In the genomic region with DNA sequence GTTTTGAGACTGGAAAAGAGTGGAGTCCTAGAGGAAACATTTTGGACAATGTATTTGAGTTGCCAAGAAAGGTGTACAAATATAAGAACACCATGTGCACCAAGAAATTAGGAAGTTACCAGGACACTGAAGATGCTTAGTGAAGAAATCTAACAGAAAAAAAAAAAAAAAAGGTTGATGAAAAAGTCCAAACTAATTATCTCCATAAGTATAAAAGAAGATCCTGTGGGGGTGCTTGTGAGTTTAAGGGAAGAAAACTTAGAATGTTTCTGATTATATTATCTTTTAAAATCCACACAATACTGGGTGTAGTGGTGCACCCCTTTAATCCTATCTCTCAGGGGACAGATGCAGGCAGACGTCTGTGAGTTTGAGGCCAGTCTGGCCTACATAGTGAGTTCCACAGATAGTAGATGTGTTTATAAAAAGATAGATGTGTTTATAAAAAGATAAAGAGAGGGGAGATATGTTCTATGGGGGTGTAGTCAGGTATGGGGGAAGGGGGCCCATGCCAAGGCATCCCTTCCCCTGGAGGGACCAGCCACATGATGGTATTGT, we compare ENCODE assay signal across 9 mouse cellular contexts. TPM values are rescaled to one million over a fixed set of nuclear protein-coding genes. Genes with fewer than 3 reads are reported as not detected.
DNase-seq lines count a peak whose midpoint lies in the region; ATAC-seq and TF ChIP-seq lines count a peak whose summit lies in the region.
"Had no signal": no experiment of that assay in that cellular context is flagged by ENCODE, and none has a peak within 500 bp of the region (broad histone marks: within the 10 kb centered on the region; RNA-seq: fewer than 3 reads in every experiment).

No protein-coding gene starts in this region.

- no peaks in the 10 kb centered on the region for H3K9me3 ChIP-seq in heart, embryonic 14.5 days (ENCODE audit: control insufficient read depth, low read length)
- no peaks in the 10 kb centered on the region for H3K9me3 ChIP-seq in CH12.LX (replicated peaks; ENCODE audit: low read length)
- H3K9me3 ChIP-seq in embryonic facial prominence, embryonic 14.5 days (ENCODE audit: control insufficient read depth, low read length): no peaks in the 10 kb centered on the region
- H3K9me3 ChIP-seq: limb, embryonic 15.5 days had no signal

- WGBS in heart, embryonic 14.5 days: 55% methylated on average over 1 of the region's 1 CpGs
- WGBS in embryonic facial prominence, embryonic 14.5 days: 80% methylated on average over 1 of the region's 1 CpGs

- dilution Hi-C loops in CH12.LX (cut with MboI; ENCODE audit: extremely low pct_ligation_motif_present, extremely low pct_unique_long_range_greater_than_20kb, low sequenced_read_pairs): no loop called here

- no peak for TF ChIP-seq CTCF in CH12.LX (conservative IDR thresholded peaks at IDR 0.05 in 1 of 2, IDR thresholded peaks at IDR 0.05 in 1 of 2; ENCODE audit: low read depth in 2 of 2, low read length in 2 of 2)

- no peak for TF ChIP-seq EP300 in CH12.LX (IDR thresholded peaks at IDR 0.05; ENCODE audit: low read length)

- no peak for DNase-seq in heart, postnatal 25 days (ENCODE audit: low spot score)
- no peak for DNase-seq in CH12.LX (ENCODE audit: extremely low read depth)
- no peak for DNase-seq in embryonic facial prominence, embryonic 14.5 days (ENCODE audit: low spot score)
- DNase-seq in layer of hippocampus, postnatal 25 days (ENCODE audit: extremely low spot score in 1 of 2, low spot score in 1 of 2): no peak
- DNase-seq in frontal cortex, adult 2 months (ENCODE audit: extremely low spot score in 1 of 2, low spot score in 1 of 2): no peak
- DNase-seq: cerebellum, postnatal 10 days had no signal

- intact Hi-C loops in heart, postnatal 25 days (cut with DNase I): loop anchor here (2.0 to 5.0 kb wide), 3 partner anchors 65 to 189 kb away; partner anchors contain the start of genes Copg1 and Hmces

- no peaks in the 10 kb centered on the region for H3K36me3 ChIP-seq in heart, embryonic 14.5 days (ENCODE audit: control insufficient read depth, insufficient read depth, low read length)
- H3K36me3 ChIP-seq in CH12.LX (replicated peaks in 1 of 2; ENCODE audit: control insufficient read depth in 1 of 2, insufficient read depth in 1 of 2, low read length in 1 of 2): no peaks in the 10 kb centered on the region
- no peaks in the 10 kb centered on the region for H3K36me3 ChIP-seq in embryonic facial prominence, embryonic 14.5 days (ENCODE audit: control insufficient read depth, insufficient read depth, low read length)
- H3K36me3 ChIP-seq: limb, embryonic 15.5 days had no signal

- no peak overlapping the region for H3K9ac ChIP-seq in heart, embryonic 14.5 days (ENCODE audit: low read length)
- H3K9ac ChIP-seq in CH12.LX (ENCODE audit: insufficient read depth, low read depth): peak overlapping the region; percentile 81
- H3K9ac ChIP-seq in embryonic facial prominence, embryonic 14.5 days (ENCODE audit: low read depth, low read length): no peak overlapping the region

- TF ChIP-seq POLR2A in CH12.LX (IDR thresholded peaks at IDR 0.05; ENCODE audit: low read depth, low read length): no peak

- TF ChIP-seq RAD21 in CH12.LX (IDR thresholded peaks at IDR 0.05; ENCODE audit: low read depth, low read length): no peak

- in situ Hi-C loops in CH12.LX (cut with MboI; ENCODE audit: low pct_ligation_motif_present, low pct_unique_long_range_greater_than_20kb, low sequenced_read_pairs): loop anchor here (5.0 to 25.0 kb wide), 2 partner anchors 59 to 164 kb away; partner anchors contain the start of gene Hmces

- no peak for ATAC-seq in heart, embryonic 14.5 days (ENCODE audit: insufficient number of reproducible peaks, insufficient read depth, low FRiP score, low read depth)
- no peak for ATAC-seq in embryonic facial prominence, embryonic 14.5 days (ENCODE audit: low read depth)
- peak; percentile 47 for ATAC-seq in megakaryocyte progenitor cell, adult 5-6 weeks (replicated peaks; ENCODE audit: poor library complexity)

- H3K27me3 ChIP-seq in heart, embryonic 14.5 days (ENCODE audit: control insufficient read depth, insufficient read depth, low read length): peaks cover 13% of the 10 kb centered on the region; the same call in 1 of the 2 replicates
- H3K27me3 ChIP-seq in CH12.LX (replicated peaks): peaks cover 16% of the 10 kb centered on the region
- H3K27me3 ChIP-seq in embryonic facial prominence, embryonic 14.5 days (replicated peaks; ENCODE audit: control insufficient read depth, insufficient read depth, low read length): no peaks in the 10 kb centered on the region

- H3K4me3 ChIP-seq in heart, embryonic 14.5 days (ENCODE audit: control insufficient read depth in 1 of 2, insufficient read depth in 1 of 2, low read depth in 1 of 2, low read length in 2 of 2): no peak overlapping the region
- H3K4me3 ChIP-seq in CH12.LX (replicated peaks in 1 of 3; ENCODE audit: low read depth in 2 of 3, low read length in 2 of 3, poor library complexity in 1 of 3): peak overlapping the region in 2 of 3 experiments; percentile 56 to 59
- H3K4me3 ChIP-seq in embryonic facial prominence, embryonic 14.5 days (ENCODE audit: low read depth, low read length): no peak overlapping the region

- H3K4me2 ChIP-seq in heart, embryonic 14.5 days (ENCODE audit: low read length): peak overlapping the region; percentile 84; the same call in 1 of the 2 replicates
- H3K4me2 ChIP-seq in CH12.LX (ENCODE audit: insufficient read depth, low read depth, poor library complexity, severe bottlenecking): no peak overlapping the region
- peak overlapping the region; percentile 70 for H3K4me2 ChIP-seq in embryonic facial prominence, embryonic 14.5 days (ENCODE audit: low read depth, low read length)

- peaks cover 3 to 8% of the 10 kb centered on the region in 2 experiments; a peak in 1 of 4 replicates for H3K4me1 ChIP-seq in heart, embryonic 14.5 days (ENCODE audit: control insufficient read depth in 2 of 2, insufficient read depth in 2 of 2, low read length in 2 of 2)
- H3K4me1 ChIP-seq in CH12.LX (ENCODE audit: control insufficient read depth in 1 of 2, insufficient read depth in 2 of 2): no peaks in the 10 kb centered on the region; a peak in 1 of 4 replicates
- H3K4me1 ChIP-seq in embryonic facial prominence, embryonic 14.5 days (ENCODE audit: control insufficient read depth, insufficient read depth, low read length): no peaks in the 10 kb centered on the region

- H3K79me2 ChIP-seq in CH12.LX (replicated peaks; ENCODE audit: control insufficient read depth, extremely low read depth, insufficient read depth, poor library complexity, severe bottlenecking): no peaks in the 10 kb centered on the region

- no peak overlapping the region for H3K27ac ChIP-seq in heart, embryonic 14.5 days (replicated peaks in 1 of 2; ENCODE audit: control insufficient read depth in 1 of 2, insufficient read depth in 1 of 2, low read depth in 2 of 2, low read length in 2 of 2)
- H3K27ac ChIP-seq in CH12.LX (ENCODE audit: insufficient read depth, low read depth): no peak overlapping the region
- H3K27ac ChIP-seq in embryonic facial prominence, embryonic 14.5 days (replicated peaks; ENCODE audit: low read depth, low read length): no peak overlapping the region; the same call in 1 of the 2 replicates

TF ChIP-seq in CH12.LX, 34 proteins besides CTCF, POLR2A, EP300 and RAD21:
- TF ChIP-seq ZMIZ1 (IDR thresholded peaks at IDR 0.05; ENCODE audit: low read depth, low read length) (0 out of 2 replicates have a peak, but pooled peaks have one; percentile 3), JUND (conservative IDR thresholded peaks at IDR 0.05; ENCODE audit: low read depth, low read length) (no peak)

RNA-seq across cellular contexts. Expression of gene Rpn1, which starts 8.2 kb away (rescaled TPM):
- polyA plus RNA-seq in heart, embryonic 14.5 days (2014; fragmentation: Nextera tagmentation; extraction: Ambion mirVana): 179 and 180 TPM in 2 replicates
- 100 to 1,000 TPM in 1 of 2 experiments, 10 to 100 TPM in 1; 95.7 to 115 TPM for total RNA-seq in heart, postnatal 25 days (2021)
- total RNA-seq in CH12.LX (2012; rRNA removed) (260 and 327 TPM in 2 replicates), CH12.LX (2014; rRNA removed) (299 and 366 TPM in 2 replicates)
- 320 and 339 TPM in 2 replicates for polyA plus RNA-seq in CH12.LX (2012; ENCODE audit: insufficient read length, low read depth)
- polyA plus RNA-seq in embryonic facial prominence, embryonic 14.5 days (2014; fragmentation: Nextera tagmentation; extraction: Ambion mirVana): 391 and 414 TPM in 2 replicates
- 200 and 205 TPM in 2 replicates for total RNA-seq in megakaryocyte progenitor cell, adult 5-6 weeks (2015)
- 385 and 395 TPM in 2 replicates for total RNA-seq in megakaryocyte progenitor cell, adult 5-6 weeks (2017)
- 100 to 1,000 TPM; 166 to 175 TPM for total RNA-seq in layer of hippocampus, postnatal 25 days (2021)
- polyA plus RNA-seq in frontal cortex, adult 2 months (2012; rRNA removed): 125 and 138 TPM in 2 replicates

RNA-seq across cellular contexts. Expression of gene Rab7, which starts 31.0 kb away (rescaled TPM):
- 234 and 241 TPM in 2 replicates for polyA plus RNA-seq in heart, embryonic 14.5 days (2014; fragmentation: Nextera tagmentation; extraction: Ambion mirVana)
- 100 to 1,000 TPM; 292 to 305 TPM for total RNA-seq in heart, postnatal 25 days (2021)
- total RNA-seq in CH12.LX (2012; rRNA removed): 58.6 and 64.1 TPM in 2 replicates
- total RNA-seq in CH12.LX (2014; rRNA removed): 56.4 and 68.9 TPM in 2 replicates
- 361 and 367 TPM in 2 replicates for polyA plus RNA-seq in CH12.LX (2012; ENCODE audit: insufficient read length, low read depth)
- 240 and 244 TPM in 2 replicates for polyA plus RNA-seq in embryonic facial prominence, embryonic 14.5 days (2014; fragmentation: Nextera tagmentation; extraction: Ambion mirVana)
- total RNA-seq in megakaryocyte progenitor cell, adult 5-6 weeks (2015): 262 and 265 TPM in 2 replicates
- 76.2 and 93.7 TPM in 2 replicates for total RNA-seq in megakaryocyte progenitor cell, adult 5-6 weeks (2017)
- 100 to 1,000 TPM; 327 to 360 TPM for total RNA-seq in layer of hippocampus, postnatal 25 days (2021)
- 388 and 392 TPM in 2 replicates for polyA plus RNA-seq in frontal cortex, adult 2 months (2012; rRNA removed)

Comparison
In these comparisons a context has a peak if more than half of its experiments do, and no peak if none do; other contexts are left out.
1. H3K4me3 ChIP-seq: peak in CH12.LX (2 of 3); none in heart, embryonic 14.5 days (0 of 2) and embryonic facial prominence, embryonic 14.5 days (single experiment).